Mouse (Mus musculus): ENCODE measurements around the gene Tmem210.

GRCm38 (mm10) chr2:25264286-25264660, 23.7 kb upstream of the Tmem210 start:
- TF ChIP-seq CTCF (IDR thresholded peaks at IDR 0.05; ENCODE audit: borderline replicate concordance, insufficient read depth, low read depth, low read length): no peak
- no peak for TF ChIP-seq POLR2A (IDR thresholded peaks at IDR 0.05; ENCODE audit: borderline replicate concordance, insufficient read depth, low read length)
